Mouse (Mus musculus) neutrophil, adult 65 days (primary cell): ENCODE results near the gene Rsf1. TPM values are rescaled to one million over a fixed set of nuclear protein-coding genes. Genes with fewer than 3 reads are reported as not detected.

Source experiments
- total RNA-seq: library from RNA; stranded (reverse); gene quantifications from 2 replicates; pipeline ENCODE4 v1.2.4, GENCODE M21; 2023

The Rsf1 gene
- 37.7 and 56.5 TPM in 2 replicates for total RNA-seq

GRCm38 (mm10) chr7:97579067-97579975, at the start of gene Rsf1, which contains the start of gene Aamdc:
Gene Rsf1, plus strand, starts transcription at chr7:97579889.
Gene Aamdc, minus strand, starts transcription at chr7:97579497.

DNA sequence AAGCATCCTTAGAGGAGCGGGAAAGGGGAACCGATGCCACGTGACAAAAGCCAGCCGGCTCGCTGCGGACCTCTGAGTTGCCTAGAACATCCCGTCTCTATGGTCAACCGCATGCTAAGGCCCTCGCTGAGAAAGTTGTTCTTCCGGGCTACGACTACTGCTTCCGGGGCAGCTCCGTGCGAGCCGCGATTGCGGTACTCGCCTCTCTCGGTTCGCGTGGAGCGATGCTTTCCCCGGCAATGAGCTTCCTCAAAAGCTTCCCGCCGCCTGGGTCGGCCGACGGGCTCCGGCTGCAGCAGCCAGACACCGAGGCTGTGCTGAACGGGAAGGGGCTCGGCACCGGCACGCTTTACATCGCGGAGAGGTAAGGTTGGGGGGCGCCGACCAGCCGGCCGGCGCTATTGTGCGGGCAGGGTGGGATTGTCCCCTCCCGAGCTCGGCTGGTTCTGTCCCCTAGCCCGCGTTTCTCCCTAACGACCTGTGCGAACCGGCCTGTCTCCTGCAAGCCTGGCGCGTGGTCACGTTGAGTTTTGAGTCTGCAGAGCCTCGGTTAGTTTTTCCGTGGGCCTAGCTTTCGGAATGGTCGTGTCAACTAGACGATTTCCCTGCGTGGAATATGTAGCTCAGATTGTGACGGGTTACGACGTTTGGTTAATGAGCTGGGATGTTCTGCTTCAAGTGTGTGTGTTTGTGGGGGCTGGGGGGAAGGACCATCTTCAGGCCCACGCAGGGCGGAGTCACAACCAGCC, 117.0 kb downstream of the Rsf1 start, which contains the start of gene Clns1a:
TSS of gene Clns1a (plus strand) at position 129 of the 749 bp plus-strand sequence.

GRCm38 (mm10) chr7:97737638-97738456, 158.2 kb downstream of the Rsf1 start, which contains the start of gene Aqp11:
Gene Aqp11, minus strand, starts transcription at chr7:97738289.

Other genes starting within 250 kb of the Rsf1 start
- gene Usp35, start 247.9 kb upstream of the Rsf1 start, total RNA-seq, result 0.91 and 1.5 TPM in 2 replicates
- gene Kctd21, start 247.6 kb upstream of the Rsf1 start, total RNA-seq, result 0.51 and 1.1 TPM in 2 replicates
- 7.2 and 8.5 TPM in 2 replicates for gene Alg8, start 208.3 kb upstream of the Rsf1 start, total RNA-seq
- 37.7 and 45.9 TPM in 2 replicates for gene Ndufc2, start 179.9 kb upstream of the Rsf1 start, total RNA-seq
- not detected in 2 replicates for gene Thrsp, start 162.2 kb upstream of the Rsf1 start, total RNA-seq
- gene Kctd14, start 128.6 kb upstream of the Rsf1 start, total RNA-seq, result 1.6 and 2.2 TPM in 2 replicates
- 22.8 and 25.9 TPM in 2 replicates for gene Ints4, start 98.9 kb upstream of the Rsf1 start, total RNA-seq
- gene Aamdc, start 392 bp upstream of the Rsf1 start, total RNA-seq, result 4.0 and 5.4 TPM in 2 replicates
- gene Clns1a, start 116.7 kb downstream of the Rsf1 start, total RNA-seq, result 25.3 and 25.6 TPM in 2 replicates
- 0.32 TPM in 1 of 2 replicates, not detected in the other for gene Aqp11, start 158.4 kb downstream of the Rsf1 start, total RNA-seq
- 41.2 and 53.3 TPM in 2 replicates for gene Pak1, start 208.7 kb downstream of the Rsf1 start, total RNA-seq